ENCODE assay signal across 16 mouse cellular contexts in genomic region chr11:59501978-59502700, GRCm38 (mm10). TPM values are rescaled to one million over a fixed set of nuclear protein-coding genes. Genes with fewer than 3 reads are reported as not detected.
"Had no signal": no experiment of that assay in that cellular context is flagged by ENCODE, and none has a peak within 500 bp of the region (broad histone marks: within the 10 kb centered on the region; RNA-seq: fewer than 3 reads in every experiment).

No protein-coding gene starts in this region.

- DNase-seq: kidney, adult 2 months; kidney, postnatal 25 days; layer of hippocampus, postnatal 36 days; left cerebral cortex, postnatal 4 days; lung, embryonic 14.5 days; retina, postnatal 1 day; right cerebral cortex, postnatal 25 days; thymus, adult 18-20 months; thymus, postnatal 36 days had no signal

- H3K4me2 ChIP-seq: lung, embryonic 14.5 days; midbrain, embryonic 12.5 days; midbrain, embryonic 15.5 days; neural tube, embryonic 13.5 days had no signal

- H3K4me3 ChIP-seq: left cerebral cortex, adult 2 months; midbrain, embryonic 12.5 days; midbrain, embryonic 15.5 days; neural tube, embryonic 13.5 days had no signal

- H3K27ac ChIP-seq: kidney, postnatal 0 days; left cerebral cortex, adult 2 months; macrophage; midbrain, embryonic 12.5 days; midbrain, embryonic 15.5 days; neural tube, embryonic 13.5 days had no signal

- H3K9me3 ChIP-seq: midbrain, embryonic 12.5 days; midbrain, embryonic 15.5 days had no signal

- H3K27me3 ChIP-seq: midbrain, embryonic 12.5 days; midbrain, embryonic 15.5 days; neural tube, embryonic 13.5 days had no signal

- ATAC-seq: lung, postnatal 0 days; midbrain, embryonic 15.5 days had no signal

- H3K9ac ChIP-seq: lung, embryonic 14.5 days; midbrain, embryonic 12.5 days; midbrain, embryonic 15.5 days; neural tube, embryonic 13.5 days had no signal

RNA-seq across cellular contexts. Expression of gene Nlrp3, which starts 39.2 kb away (rescaled TPM):
- polyA plus RNA-seq: midbrain, embryonic 15.5 days had no signal
